Mouse (Mus musculus): Measurements from ENCODE around the gene Ddit4l. TPM values are rescaled to one million over a fixed set of nuclear protein-coding genes. Genes with fewer than 3 reads are reported as not detected.
"Not testable (repeated sequence)": the region's sequence is repeated elsewhere in the genome, so short reads cannot be mapped to it uniquely, and the experiment has no call there.

Ddit4l gene
- 100 to 1,000 TPM; 226 to 250 TPM for total RNA-seq (2021)
- long read RNA-seq, experiment 1, transcript Ddit4l-202 (2 exons, 446 nt), result minor isoform, 8 of 1,250 reads
- long read RNA-seq, experiment 1, transcript Ddit4l-201 (3 exons, 2,722 nt), result major isoform, 1,212 of 1,250 reads
- long read RNA-seq, experiment 1, partial matches to known transcripts, result 18 of 1,250 reads
- long read RNA-seq, experiment 1, other reads (novel, unspliced or antisense), result 12 of 1,250 reads
- long read RNA-seq, experiment 2, transcript Ddit4l-201 (3 exons, 2,722 nt), result major isoform, 1,210 of 1,258 reads
- long read RNA-seq, experiment 2, partial matches to known transcripts, result 25 of 1,258 reads
- long read RNA-seq, experiment 2, other reads (novel, unspliced or antisense), result 20 of 1,258 reads

GRCm38 (mm10) chr3:137621312-137621711 lies at the start of gene Ddit4l:
Gene Ddit4l, plus strand, starts transcription at chr3:137621612.
- Histone ChIP-seq H3K27ac (peak within 1 kb of the TSS; percentile 97), H3K4me3 (peak within 1 kb of the TSS; percentile 94)
- intact Hi-C loops (cut with DNase I), result loop anchor here (5.0 kb wide), 1 partner anchor 109 kb away; no protein-coding TSS in a partner anchor
- DNase-seq, result not testable (repeated sequence)

GRCm38 (mm10) chr3:137576146-137576545 lies 45.3 kb upstream of the Ddit4l start:
- Histone ChIP-seq H3K27ac (no peak overlapping the region), H3K4me3 (no peak overlapping the region)
- intact Hi-C loops (cut with DNase I), result no loop called here
- DNase-seq, result no peak
- no peak for TF ChIP-seq CTCF (IDR thresholded peaks at IDR 0.05)

- Histone ChIP-seq H3K4me3 (no peak overlapping the region), H3K27ac (no peak overlapping the region)
- TF ChIP-seq CTCF (IDR thresholded peaks at IDR 0.05), result no peak
- intact Hi-C loops (cut with DNase I), result no loop called here
- no peak for DNase-seq
Measured at GRCm38 (mm10) chr3:137586376-137586969, 34.9 kb upstream of the Ddit4l start.

- H3K27ac ChIP-seq, result no peak overlapping the region
- DNase-seq, result no peak
- intact Hi-C loops (cut with DNase I), result no loop called here
- TF ChIP-seq CTCF (IDR thresholded peaks at IDR 0.05), result no peak
- no peak overlapping the region for H3K4me3 ChIP-seq
Measured at GRCm38 (mm10) chr3:137589811-137590210, 31.6 kb upstream of the Ddit4l start.

GRCm38 (mm10) chr3:137594332-137594905 lies 27.0 kb upstream of the Ddit4l start:
- intact Hi-C loops (cut with DNase I), result no loop called here
- H3K4me3 ChIP-seq, result no peak overlapping the region
- DNase-seq, result no peak
- H3K27ac ChIP-seq, result no peak overlapping the region
- TF ChIP-seq CTCF (IDR thresholded peaks at IDR 0.05), result no peak

- no peak for TF ChIP-seq CTCF (IDR thresholded peaks at IDR 0.05)
- no peak overlapping the region for H3K27ac ChIP-seq
- intact Hi-C loops (cut with DNase I), result no loop called here
- no peak for DNase-seq
- no peak overlapping the region for H3K4me3 ChIP-seq
Measured at GRCm38 (mm10) chr3:137608918-137609435, 12.4 kb upstream of the Ddit4l start.

- H3K4me3 ChIP-seq, result peak overlapping the region; percentile 44
- no peak for TF ChIP-seq CTCF (IDR thresholded peaks at IDR 0.05)
- peak overlapping the region; percentile 43; the same call in 1 of the 2 replicates for H3K27ac ChIP-seq
- DNase-seq, result no peak
- intact Hi-C loops (cut with DNase I), result no loop called here
Measured at GRCm38 (mm10) chr3:137610457-137611109, 10.8 kb upstream of the Ddit4l start.

- no peak for TF ChIP-seq CTCF (IDR thresholded peaks at IDR 0.05)
- no peak for DNase-seq
- Histone ChIP-seq H3K27ac (peak overlapping the region; percentile 43; the same call in 1 of the 2 replicates), H3K4me3 (peak overlapping the region; percentile 44)
- intact Hi-C loops (cut with DNase I), result no loop called here
Measured at GRCm38 (mm10) chr3:137611110-137611857, 10.1 kb upstream of the Ddit4l start.

- DNase-seq, result no peak
- no peak for TF ChIP-seq CTCF (IDR thresholded peaks at IDR 0.05)
- Histone ChIP-seq H3K4me3 (no peak overlapping the region), H3K27ac (no peak overlapping the region)
- intact Hi-C loops (cut with DNase I), result no loop called here
Measured at GRCm38 (mm10) chr3:137611981-137612380, 9.4 kb upstream of the Ddit4l start.

- no peak for DNase-seq
- TF ChIP-seq CTCF (IDR thresholded peaks at IDR 0.05), result no peak
- Histone ChIP-seq H3K4me3 (no peak overlapping the region), H3K27ac (no peak overlapping the region)
- intact Hi-C loops (cut with DNase I), result loop anchor here (5.0 kb wide), 1 partner anchor 108 kb away; no protein-coding TSS in a partner anchor
Measured at GRCm38 (mm10) chr3:137620540-137620939, 872 bp upstream of the Ddit4l start.

GRCm38 (mm10) chr3:137622091-137622490 lies 679 bp downstream of the Ddit4l start:
- TF ChIP-seq CTCF (IDR thresholded peaks at IDR 0.05), result no peak
- peak overlapping the region; percentile 97 for H3K27ac ChIP-seq
- intact Hi-C loops (cut with DNase I), result loop anchor here (5.0 kb wide), 1 partner anchor 110 kb away; no protein-coding TSS in a partner anchor
- peak overlapping the region; percentile 94 for H3K4me3 ChIP-seq
- peak; percentile 40 for DNase-seq

Measured in gastrocnemius, adult 2 months (tissue).